Mouse (Mus musculus): ENCODE data around the gene C730034F03Rik. TPM values are rescaled to one million over a fixed set of nuclear protein-coding genes. Genes with fewer than 3 reads are reported as not detected.

The C730034F03Rik gene
- polyA plus RNA-seq, 1 experiment from 2014 or later: 4.8 TPM

DNA sequence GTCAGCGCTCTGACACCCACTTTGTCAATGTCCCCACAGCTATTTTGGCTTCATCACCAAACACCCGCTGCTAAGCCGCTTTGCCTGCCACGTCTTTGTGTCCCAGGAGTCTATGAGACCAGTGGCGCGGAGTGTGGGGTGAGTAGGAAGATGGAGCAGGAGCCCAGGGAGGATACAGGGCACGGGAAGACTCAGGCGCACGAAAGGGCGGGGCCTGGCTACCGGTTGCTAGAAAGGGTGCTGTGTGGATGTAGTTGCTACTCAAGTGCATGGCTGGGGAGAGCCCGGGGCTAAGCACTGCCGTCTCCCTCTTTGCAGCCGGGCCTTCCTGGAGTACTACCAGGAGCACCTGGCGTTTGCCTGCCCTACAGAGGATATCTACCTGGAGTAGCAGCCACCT, 31.9 kb downstream of the C730034F03Rik start:
- Histone ChIP-seq H3K9ac (no peak overlapping the region), H3K36me3 (no peaks in the 10 kb centered on the region), H3K4me2 (replicated peaks) (no peak overlapping the region), H3K4me1 (no peaks in the 10 kb centered on the region), H3K27ac (replicated peaks) (no peak overlapping the region), H3K9me3 (replicated peaks) (no peaks in the 10 kb centered on the region), H3K27me3 (0 out of 2 replicates have a peak, but pooled peaks cover 2% of the 10 kb centered on the region), H3K4me3 (replicated peaks) (no peak overlapping the region)
- no peak for ATAC-seq (ENCODE audit: insufficient number of reproducible peaks, low FRiP score, low TSS enrichment, low read depth)
- 82% methylated on average over 15 of the region's 15 CpGs for WGBS

GRCm38 (mm10) chr15:89462176-89462575, 32.8 kb downstream of the C730034F03Rik start:
- no peak for ATAC-seq (ENCODE audit: insufficient number of reproducible peaks, low FRiP score, low TSS enrichment, low read depth)
- no peaks in the 10 kb centered on the region for H3K4me1 ChIP-seq
- H3K4me2 ChIP-seq (replicated peaks): no peak overlapping the region
- H3K27ac ChIP-seq (replicated peaks): no peak overlapping the region
- no peak overlapping the region for H3K9ac ChIP-seq
- H3K36me3 ChIP-seq: no peaks in the 10 kb centered on the region
- H3K9me3 ChIP-seq (replicated peaks): no peaks in the 10 kb centered on the region
- no peak overlapping the region for H3K4me3 ChIP-seq (replicated peaks)
- 77% methylated on average over 7 of the region's 7 CpGs for WGBS
- 0 out of 2 replicates have a peak, but pooled peaks cover 2% of the 10 kb centered on the region for H3K27me3 ChIP-seq

DNA sequence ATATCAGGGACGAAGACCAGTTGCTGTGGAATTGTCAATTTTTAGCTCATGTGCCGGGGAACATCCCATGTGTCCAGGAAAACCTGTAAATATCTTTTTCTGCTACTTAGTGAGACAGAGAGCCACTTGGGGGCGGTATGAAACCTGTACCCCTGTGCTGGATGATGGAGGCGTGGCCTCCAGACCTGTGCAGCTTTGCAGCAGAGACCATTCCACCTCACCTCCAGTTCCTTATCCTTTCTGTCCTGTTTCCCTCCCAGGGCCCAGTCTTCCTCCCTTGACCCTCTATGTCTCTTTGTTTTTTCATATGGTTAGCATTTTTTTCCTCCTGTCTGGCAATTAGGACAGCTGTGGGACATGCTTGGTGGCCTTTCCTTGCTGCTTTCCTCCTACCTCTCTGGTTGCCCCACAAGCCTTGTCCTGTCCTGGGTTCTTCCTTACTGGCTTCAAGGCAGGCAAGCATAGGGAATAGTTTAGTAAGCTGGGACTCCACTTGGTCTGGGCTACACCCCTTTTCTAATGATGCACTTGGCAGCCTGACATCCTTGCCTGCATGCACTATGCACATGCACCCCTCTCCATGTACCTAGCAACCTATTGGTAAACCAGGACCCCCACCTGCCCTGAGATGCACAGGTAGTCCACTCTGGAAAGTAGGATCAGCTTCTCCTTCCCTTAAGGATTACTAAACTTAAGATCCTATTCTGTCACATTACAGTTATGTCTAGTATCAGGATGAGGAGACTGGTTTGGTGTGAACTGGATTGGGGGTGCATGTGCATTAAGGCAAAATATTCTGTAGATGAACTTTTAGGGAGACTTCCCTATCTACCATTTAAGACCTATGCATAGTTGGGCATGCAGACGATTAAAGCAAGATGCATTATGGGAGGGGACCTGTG, 34.2 kb downstream of the C730034F03Rik start:
- WGBS: 52% methylated on average over 5 of the region's 5 CpGs
- H3K4me1 ChIP-seq: no peaks in the 10 kb centered on the region
- no peaks in the 10 kb centered on the region for H3K27me3 ChIP-seq

DNA sequence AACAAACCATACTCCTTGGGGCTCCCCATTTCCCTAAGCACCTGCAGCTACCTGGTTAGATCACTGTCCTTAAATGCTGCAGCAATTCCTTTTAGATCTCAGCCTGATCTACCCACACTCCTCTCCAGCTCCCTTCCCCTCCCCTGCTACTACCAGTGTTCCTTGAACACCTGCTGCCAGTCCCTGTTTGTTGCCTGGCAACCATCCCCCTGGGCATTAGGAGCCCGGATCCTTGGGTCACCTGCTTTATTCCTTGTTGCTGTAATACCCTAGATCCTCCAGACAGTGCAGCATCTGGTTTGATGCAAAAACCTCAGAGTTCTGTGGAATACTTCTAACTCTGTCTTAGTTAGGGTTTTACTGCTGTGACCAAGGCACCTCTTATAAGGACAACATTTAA, 35.7 kb downstream of the C730034F03Rik start:
- H3K4me3 ChIP-seq (replicated peaks): no peak overlapping the region
- ATAC-seq (ENCODE audit: insufficient number of reproducible peaks, low FRiP score, low TSS enrichment, low read depth): peak; percentile 58; the same call in 1 of the 2 replicates
- H3K9me3 ChIP-seq (replicated peaks): no peaks in the 10 kb centered on the region
- no peaks in the 10 kb centered on the region for H3K27me3 ChIP-seq
- no peaks in the 10 kb centered on the region for H3K4me1 ChIP-seq
- H3K4me2 ChIP-seq (replicated peaks): no peak overlapping the region
- H3K27ac ChIP-seq (replicated peaks): no peak overlapping the region
- no peak overlapping the region for H3K9ac ChIP-seq
- WGBS: 4% methylated on average over 1 of the region's 1 CpGs
- H3K36me3 ChIP-seq: no peaks in the 10 kb centered on the region

More for the DNA sequence above, 34.2 kb downstream of the C730034F03Rik start:
- H3K4me3 ChIP-seq (replicated peaks): no peak overlapping the region
- ATAC-seq (ENCODE audit: insufficient number of reproducible peaks, low FRiP score, low TSS enrichment, low read depth): no peak
- H3K27ac ChIP-seq (replicated peaks): no peak overlapping the region
- no peak overlapping the region for H3K9ac ChIP-seq
- H3K4me2 ChIP-seq (replicated peaks): no peak overlapping the region
- no peaks in the 10 kb centered on the region for H3K9me3 ChIP-seq (replicated peaks)
- no peaks in the 10 kb centered on the region for H3K36me3 ChIP-seq

DNA sequence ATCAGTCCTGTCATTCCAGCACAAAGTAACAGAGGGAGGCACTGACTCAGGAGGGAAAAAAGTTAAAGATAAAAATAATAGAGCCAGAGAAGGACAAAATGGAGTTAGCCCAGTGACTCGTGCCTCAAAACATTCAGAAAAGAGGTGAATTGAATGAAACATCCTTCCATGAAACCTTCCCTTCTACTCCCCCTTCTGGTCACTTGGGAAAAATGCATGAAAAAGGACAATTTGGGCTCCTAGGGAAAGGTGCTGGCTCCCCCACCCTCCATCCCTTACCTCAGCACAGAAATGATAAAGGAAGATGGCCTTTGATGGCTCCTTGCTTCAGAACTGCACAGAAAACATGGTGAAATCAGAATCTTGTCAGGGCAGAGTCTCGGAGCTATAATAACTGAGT, 39.2 kb downstream of the C730034F03Rik start:
- no peaks in the 10 kb centered on the region for H3K4me1 ChIP-seq
- no peak for ATAC-seq (ENCODE audit: insufficient number of reproducible peaks, low FRiP score, low TSS enrichment, low read depth)
- H3K4me3 ChIP-seq (replicated peaks): no peak overlapping the region
- no peak overlapping the region for H3K27ac ChIP-seq (replicated peaks)
- no peak overlapping the region for H3K9ac ChIP-seq
- 25% methylated on average over 2 of the region's 2 CpGs for WGBS
- H3K27me3 ChIP-seq: no peaks in the 10 kb centered on the region
- H3K36me3 ChIP-seq: no peaks in the 10 kb centered on the region
- H3K4me2 ChIP-seq (replicated peaks): no peak overlapping the region
- H3K9me3 ChIP-seq (replicated peaks): no peaks in the 10 kb centered on the region

GRCm38 (mm10) chr15:89471476-89471875, 42.1 kb downstream of the C730034F03Rik start:
- 73% methylated on average over 4 of the region's 4 CpGs for WGBS
- Histone ChIP-seq H3K36me3 (no peaks in the 10 kb centered on the region), H3K4me3 (replicated peaks) (no peak overlapping the region), H3K4me2 (replicated peaks) (no peak overlapping the region), H3K27ac (replicated peaks) (no peak overlapping the region), H3K9ac (no peak overlapping the region), H3K27me3 (no peaks in the 10 kb centered on the region), H3K4me1 (peaks cover 11% of the 10 kb centered on the region), H3K9me3 (replicated peaks) (no peaks in the 10 kb centered on the region)
- ATAC-seq (ENCODE audit: insufficient number of reproducible peaks, low FRiP score, low TSS enrichment, low read depth): no peak

GRCm38 (mm10) chr15:89473370-89473769, 44.0 kb downstream of the C730034F03Rik start:
- no peaks in the 10 kb centered on the region for H3K9me3 ChIP-seq (replicated peaks)
- no peak overlapping the region for H3K4me3 ChIP-seq (replicated peaks)
- no peak for ATAC-seq (ENCODE audit: insufficient number of reproducible peaks, low FRiP score, low TSS enrichment, low read depth)
- no peaks in the 10 kb centered on the region for H3K27me3 ChIP-seq
- H3K27ac ChIP-seq (replicated peaks): no peak overlapping the region
- WGBS: 82% methylated on average over 9 of the region's 9 CpGs
- peaks cover 13% of the 10 kb centered on the region for H3K4me1 ChIP-seq
- no peak overlapping the region for H3K4me2 ChIP-seq (replicated peaks)
- no peaks in the 10 kb centered on the region for H3K36me3 ChIP-seq
- no peak overlapping the region for H3K9ac ChIP-seq

- Histone ChIP-seq H3K4me2 (replicated peaks) (no peak overlapping the region), H3K36me3 (no peaks in the 10 kb centered on the region), H3K27ac (replicated peaks) (no peak overlapping the region), H3K9ac (no peak overlapping the region), H3K4me3 (replicated peaks) (no peak overlapping the region), H3K9me3 (replicated peaks) (no peaks in the 10 kb centered on the region), H3K4me1 (peaks cover 13% of the 10 kb centered on the region), H3K27me3 (no peaks in the 10 kb centered on the region)
- no peak for ATAC-seq (ENCODE audit: insufficient number of reproducible peaks, low FRiP score, low TSS enrichment, low read depth)
- WGBS: 97% methylated on average over 8 of the region's 8 CpGs
These were observed 44.5 kb downstream of the C730034F03Rik start for GRCm38 (mm10) chr15:89473921-89474320.

DNA sequence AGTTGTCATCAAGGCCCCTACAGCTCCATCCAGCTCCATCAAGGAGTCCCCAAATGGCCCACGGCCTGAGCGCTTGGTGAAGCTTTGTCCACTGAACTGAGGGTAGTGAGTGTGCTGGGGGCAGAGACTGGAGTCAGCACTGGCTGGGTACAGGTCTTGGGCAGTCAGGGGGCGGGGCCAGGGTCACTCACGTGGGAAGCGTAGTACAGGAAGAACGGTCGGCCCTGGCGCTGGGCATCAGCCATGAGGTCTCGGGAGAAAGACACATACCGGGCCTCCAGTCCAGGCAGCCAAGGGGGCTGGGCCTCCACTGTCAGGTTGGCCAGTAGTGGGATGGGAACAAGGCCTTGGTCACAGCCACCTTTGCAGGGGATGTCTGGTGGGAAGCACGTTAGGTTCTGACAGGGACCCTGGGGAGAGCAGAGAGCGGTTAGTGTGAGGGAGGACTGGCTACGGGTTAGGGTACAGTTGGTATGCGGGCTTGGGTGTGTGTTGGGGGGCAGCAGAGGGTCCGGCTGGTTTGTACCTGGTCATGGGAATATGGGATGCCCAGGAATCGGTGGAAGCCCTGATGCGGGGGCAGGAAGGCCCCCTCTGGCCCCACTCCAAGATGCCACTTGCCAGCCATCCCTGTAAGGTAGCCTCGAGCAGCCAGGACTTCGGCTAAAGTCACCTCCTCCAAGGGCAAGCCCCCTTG, 45.4 kb downstream of the C730034F03Rik start:
- WGBS: 89% methylated on average over 19 of the region's 19 CpGs
- H3K4me2 ChIP-seq (replicated peaks): no peak overlapping the region; the same call in 1 of the 2 replicates
- H3K27ac ChIP-seq (replicated peaks): no peak overlapping the region

DNA sequence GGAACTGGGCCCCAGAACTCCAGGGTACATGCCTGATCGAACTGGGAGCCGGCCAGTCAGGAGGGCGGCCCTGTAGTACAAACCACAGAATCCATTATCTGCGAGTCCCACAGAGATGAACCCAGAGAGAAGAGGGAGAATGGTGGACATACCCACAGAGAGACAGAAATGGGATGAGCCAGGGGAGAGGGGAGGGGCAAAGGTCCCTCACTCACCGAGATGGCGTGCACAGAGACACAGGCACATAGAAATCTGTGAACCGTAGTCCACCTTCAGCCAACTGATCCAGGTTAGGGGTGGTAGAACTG, 45.9 kb downstream of the C730034F03Rik start:
- Histone ChIP-seq H3K36me3 (no peaks in the 10 kb centered on the region), H3K27ac (replicated peaks) (no peak overlapping the region), H3K9me3 (replicated peaks) (no peaks in the 10 kb centered on the region), H3K4me2 (replicated peaks) (peak overlapping the region; percentile 64), H3K4me1 (peaks cover 13% of the 10 kb centered on the region), H3K27me3 (no peaks in the 10 kb centered on the region), H3K9ac (0 out of 2 replicates have a peak overlapping the region, but pooled peaks have one; percentile 47), H3K4me3 (replicated peaks) (peak overlapping the region; percentile 65)
- ATAC-seq (ENCODE audit: insufficient number of reproducible peaks, low FRiP score, low TSS enrichment, low read depth): no peak
- WGBS: 86% methylated on average over 7 of the region's 7 CpGs

More for the DNA sequence above, 45.4 kb downstream of the C730034F03Rik start:
- ATAC-seq (ENCODE audit: insufficient number of reproducible peaks, low FRiP score, low TSS enrichment, low read depth): no peak
- Histone ChIP-seq H3K9me3 (replicated peaks) (no peaks in the 10 kb centered on the region), H3K27me3 (no peaks in the 10 kb centered on the region), H3K9ac (no peak overlapping the region), H3K4me3 (replicated peaks) (no peak overlapping the region), H3K4me1 (peaks cover 13% of the 10 kb centered on the region), H3K36me3 (no peaks in the 10 kb centered on the region)

- H3K27ac ChIP-seq (replicated peaks): peak overlapping the region; percentile 80
- H3K4me3 ChIP-seq (replicated peaks): peak overlapping the region; percentile 65
- no peaks in the 10 kb centered on the region for H3K9me3 ChIP-seq (replicated peaks)
- ATAC-seq (ENCODE audit: insufficient number of reproducible peaks, low FRiP score, low TSS enrichment, low read depth): peak; percentile 96
- peaks cover 13% of the 10 kb centered on the region for H3K4me1 ChIP-seq
- H3K9ac ChIP-seq: peak overlapping the region; percentile 47
- no peaks in the 10 kb centered on the region for H3K36me3 ChIP-seq
- WGBS: 7% methylated on average over 44 of the region's 44 CpGs
- no peaks in the 10 kb centered on the region for H3K27me3 ChIP-seq
- peak overlapping the region; percentile 64 for H3K4me2 ChIP-seq (replicated peaks)
These were observed 46.5 kb downstream of the C730034F03Rik start for GRCm38 (mm10) chr15:89475611-89476474.

Measured in embryonic facial prominence, embryonic 15.5 days (tissue).